Mouse (Mus musculus) kidney, adult 8-10 months (tissue): Measurements from ENCODE around the gene Hcn3.

Experiments used
- DNase-seq, 2 experiments: peaks; one replicate each; pipeline ENCODE4 v3.0.0; 2022

The Hcn3 gene

GRCm38 (mm10) chr3:89136365-89136764 is 23.6 kb downstream of the Hcn3 start:
- peak; percentile 89 to 90 for DNase-seq

- no peak for DNase-seq
Observed at GRCm38 (mm10) chr3:89135958-89136357, 24.0 kb downstream of the Hcn3 start, which contains the start of gene Pklr. Gene Pklr, plus strand, starts transcription at chr3:89136142.

GRCm38 (mm10) chr3:89133752-89134151 is 26.2 kb downstream of the Hcn3 start:
- DNase-seq: no peak

GRCm38 (mm10) chr3:89133063-89133450 is 26.9 kb downstream of the Hcn3 start:
- no peak for DNase-seq

GRCm38 (mm10) chr3:89132285-89133062 is 27.5 kb downstream of the Hcn3 start:
- no peak for DNase-seq

GRCm38 (mm10) chr3:89131816-89132215 is 28.2 kb downstream of the Hcn3 start:
- no peak for DNase-seq

GRCm38 (mm10) chr3:89129908-89130307 is 30.1 kb downstream of the Hcn3 start:
- no peak for DNase-seq

GRCm38 (mm10) chr3:89125981-89126380 is 34.0 kb downstream of the Hcn3 start:
- DNase-seq: no peak

GRCm38 (mm10) chr3:89124241-89124640 is 35.8 kb downstream of the Hcn3 start:
- no peak for DNase-seq

GRCm38 (mm10) chr3:89123313-89123712 is 36.7 kb downstream of the Hcn3 start:
- DNase-seq: no peak

- peak in 1 of 2 experiments; percentile 49 for DNase-seq
Observed at GRCm38 (mm10) chr3:89115522-89115921, 44.5 kb downstream of the Hcn3 start.

- DNase-seq: peak; percentile 43 to 69
Observed at GRCm38 (mm10) chr3:89113058-89113457, 46.9 kb downstream of the Hcn3 start.

GRCm38 (mm10) chr3:89108146-89108545 is 51.9 kb downstream of the Hcn3 start:
- DNase-seq: no peak

- DNase-seq: no peak
Observed at GRCm38 (mm10) chr3:89107545-89107944, 52.5 kb downstream of the Hcn3 start.

GRCm38 (mm10) chr3:89106881-89107280 is 53.1 kb downstream of the Hcn3 start:
- no peak for DNase-seq

- no peak for DNase-seq
Observed at GRCm38 (mm10) chr3:89103291-89103595, 56.8 kb downstream of the Hcn3 start.

GRCm38 (mm10) chr3:89102495-89103290 is 57.3 kb downstream of the Hcn3 start:
- DNase-seq: no peak

- DNase-seq: peak; percentile 98 to 99
Observed at GRCm38 (mm10) chr3:89101812-89102494, 58.0 kb downstream of the Hcn3 start, which contains the start of gene Fdps. Gene Fdps, minus strand, starts transcription at chr3:89101959.

- DNase-seq: no peak
Observed at GRCm38 (mm10) chr3:89101459-89101811, 58.6 kb downstream of the Hcn3 start.

GRCm38 (mm10) chr3:89100811-89101210 is 59.2 kb downstream of the Hcn3 start, which contains the start of gene Gm43738:
Gene Gm43738, minus strand, starts transcription at chr3:89101099.
- no peak for DNase-seq
